Mouse (Mus musculus): ENCODE measurements around the gene Dhx9. TPM values are rescaled to one million over a fixed set of nuclear protein-coding genes. Genes with fewer than 3 reads are reported as not detected.

Dhx9 gene
- total and polyA plus RNA-seq, 3 experiments: 82.0 to 262 (median 170) TPM

GRCm38 (mm10) chr1:153489540-153489939 lies 2.1 kb upstream of the Dhx9 start:
- TF ChIP-seq MAZ (IDR thresholded peaks at IDR 0.05; ENCODE audit: low read depth, low read length) (no peak), KAT2A (conservative IDR thresholded peaks at IDR 0.05; ENCODE audit: low read depth, low read length) (no peak), MXI1 (IDR thresholded peaks at IDR 0.05; ENCODE audit: low read depth, low read length) (no peak), CHD2 (IDR thresholded peaks at IDR 0.05; ENCODE audit: low read length) (no peak), SMC3 (IDR thresholded peaks at IDR 0.05; ENCODE audit: low read depth, low read length) (no peak), TBP (IDR thresholded peaks at IDR 0.05; ENCODE audit: low read depth, low read length) (no peak), ELF1 (IDR thresholded peaks at IDR 0.05; ENCODE audit: low read depth, low read length) (no peak), ZC3H11A (IDR thresholded peaks at IDR 0.05; ENCODE audit: low read depth, low read length) (no peak), ZKSCAN1 (IDR thresholded peaks at IDR 0.05; ENCODE audit: low read depth, low read length) (no peak), POLR2AphosphoS2 (IDR thresholded peaks at IDR 0.05; ENCODE audit: low read length) (no peak), CHD1 (IDR thresholded peaks at IDR 0.05; ENCODE audit: low read depth, low read length) (no peak), SIN3A (IDR thresholded peaks at IDR 0.05; ENCODE audit: low read length) (no peak)
- Histone ChIP-seq H3K4me3 (ENCODE audit: control insufficient read depth in 1 of 2, insufficient read depth in 1 of 2, low read depth in 2 of 2, low read length in 2 of 2) (no peak overlapping the region), H3K27ac (ENCODE audit: control insufficient read depth, low read depth, low read length) (no peak overlapping the region), H3K9ac (ENCODE audit: control insufficient read depth, low read depth, low read length, poor library complexity, severe bottlenecking) (no peak overlapping the region), H3K79me2 (ENCODE audit: control insufficient read depth, insufficient read depth, low read length, poor library complexity) (peaks cover 28% of the 10 kb centered on the region), H3K9me3 (replicated peaks; ENCODE audit: insufficient read depth, low read length) (no peaks in the 10 kb centered on the region), H3K4me1 (ENCODE audit: control insufficient read depth in 1 of 2, insufficient read depth in 2 of 2, low read length in 2 of 2) (peaks cover 0 to 6% of the 10 kb centered on the region in 2 experiments; a peak in 2 of 4 replicates), H3K27me3 (ENCODE audit: control insufficient read depth in 1 of 2, insufficient read depth in 2 of 2, low read length in 2 of 2) (no peaks in the 10 kb centered on the region), H3K36me3 (ENCODE audit: control insufficient read depth in 1 of 2, insufficient read depth in 2 of 2, low read length in 2 of 2) (peaks cover 0 to 10% of the 10 kb centered on the region in 2 experiments; a peak in 3 of 4 replicates)
- DNase-seq (ENCODE audit: low read depth, low spot score): no peak

GRCm38 (mm10) chr1:153489132-153489531 lies 1.7 kb upstream of the Dhx9 start:
- Histone ChIP-seq H3K27ac (ENCODE audit: control insufficient read depth, low read depth, low read length) (no peak overlapping the region), H3K9me3 (replicated peaks; ENCODE audit: insufficient read depth, low read length) (no peaks in the 10 kb centered on the region), H3K4me3 (ENCODE audit: control insufficient read depth in 1 of 2, insufficient read depth in 1 of 2, low read depth in 2 of 2, low read length in 2 of 2) (no peak overlapping the region), H3K9ac (ENCODE audit: control insufficient read depth, low read depth, low read length, poor library complexity, severe bottlenecking) (peak overlapping the region; percentile 41; the same call in 1 of the 2 replicates), H3K36me3 (ENCODE audit: control insufficient read depth in 1 of 2, insufficient read depth in 2 of 2, low read length in 2 of 2) (peaks cover 2 to 14% of the 10 kb centered on the region in 2 experiments), H3K79me2 (ENCODE audit: control insufficient read depth, insufficient read depth, low read length, poor library complexity) (peaks cover 32% of the 10 kb centered on the region), H3K4me1 (ENCODE audit: control insufficient read depth in 1 of 2, insufficient read depth in 2 of 2, low read length in 2 of 2) (peaks cover 0 to 9% of the 10 kb centered on the region in 2 experiments; a peak in 2 of 4 replicates), H3K27me3 (ENCODE audit: control insufficient read depth in 1 of 2, insufficient read depth in 2 of 2, low read length in 2 of 2) (no peaks in the 10 kb centered on the region)
- peak; percentile 51 for DNase-seq (ENCODE audit: low read depth, low spot score)
- no peak for TF ChIP-seq TCF12 (IDR thresholded peaks at IDR 0.05; ENCODE audit: low read depth, low read length)
- TF ChIP-seq USF1 (IDR thresholded peaks at IDR 0.05; ENCODE audit: low read depth, low read length): peak; percentile 58; the same call in 1 of the 2 replicates
- peak in 2 of 3 experiments; percentile 31 to 37; a peak in 4 of 6 replicates for TF ChIP-seq CTCF (IDR thresholded peaks at IDR 0.05 in 2 of 3, conservative IDR thresholded peaks at IDR 0.05 in 1 of 3; ENCODE audit: control insufficient read depth in 1 of 3, insufficient read depth in 1 of 3, low read depth in 2 of 3, low read length in 3 of 3, poor library complexity in 1 of 3, severe bottlenecking in 1 of 3)
